Mouse (Mus musculus): Measurements from ENCODE around the gene Galk1.
A peak's percentile ranks its signal among the peaks of the same experiment; 100 is the strongest.

Galk1 gene

DNA sequence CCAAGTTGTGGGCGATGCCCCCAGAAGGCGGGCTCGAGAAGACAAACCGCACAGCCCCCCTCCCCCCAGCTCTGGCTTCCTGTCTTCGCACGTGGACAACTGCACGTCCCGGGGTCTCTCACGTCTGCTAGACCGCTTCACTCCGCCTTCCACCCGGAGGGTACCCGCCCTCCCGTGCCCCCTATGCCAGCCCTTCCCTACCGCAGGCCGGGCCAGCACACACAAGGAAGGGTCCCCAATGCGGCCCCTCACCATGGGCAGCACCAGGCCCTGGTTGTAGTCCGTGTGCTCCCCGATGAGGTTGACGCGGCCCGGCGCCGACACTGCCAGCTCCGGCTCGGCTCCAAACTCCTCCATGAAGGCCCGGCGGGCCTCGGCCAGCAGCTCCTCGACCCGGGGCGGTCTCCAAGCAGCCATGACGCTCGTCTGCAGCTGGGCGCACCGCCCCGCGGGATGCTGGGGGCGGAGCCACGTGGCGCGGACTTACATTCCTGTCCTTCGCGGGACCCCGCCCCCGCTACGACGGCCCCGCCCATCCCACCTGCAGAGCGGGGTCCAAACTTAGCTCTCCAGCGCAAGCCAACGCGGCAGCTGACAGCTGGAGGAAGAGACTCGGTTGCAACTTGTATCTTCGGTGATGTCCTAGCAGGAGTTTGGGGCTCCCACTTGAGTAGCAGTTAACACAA, at the start of gene Galk1:
Galk1 (minus strand) TSS at position 458 of the 686 bp plus-strand sequence.
- DNase-seq (ENCODE audit: low spot score): peak; percentile 86

- DNase-seq (ENCODE audit: low spot score): no peak
Observed at GRCm38 (mm10) chr11:116061641-116062415, 49.3 kb upstream of the Galk1 start.

DNA sequence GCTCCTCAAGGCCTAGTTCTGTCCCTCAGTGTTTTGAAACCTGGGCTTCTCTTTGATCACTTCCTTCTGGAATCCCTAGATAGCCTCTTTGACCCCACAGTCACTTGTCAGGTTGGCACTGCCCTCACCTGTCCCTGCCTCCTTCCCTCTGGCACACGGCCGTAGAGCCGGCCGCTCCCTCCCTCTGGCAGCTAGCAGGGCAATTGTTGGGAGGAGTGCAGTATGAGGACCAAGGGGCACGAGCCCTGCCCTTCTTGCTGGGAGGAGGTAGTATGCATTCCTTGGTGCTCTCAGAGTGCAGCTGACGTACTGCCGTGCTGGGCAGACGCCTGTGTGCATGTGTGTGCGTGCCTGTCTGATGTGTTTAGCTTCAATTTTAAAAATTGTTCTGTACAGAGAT, 48.1 kb upstream of the Galk1 start:
- no peak for DNase-seq (ENCODE audit: low spot score)

DNA sequence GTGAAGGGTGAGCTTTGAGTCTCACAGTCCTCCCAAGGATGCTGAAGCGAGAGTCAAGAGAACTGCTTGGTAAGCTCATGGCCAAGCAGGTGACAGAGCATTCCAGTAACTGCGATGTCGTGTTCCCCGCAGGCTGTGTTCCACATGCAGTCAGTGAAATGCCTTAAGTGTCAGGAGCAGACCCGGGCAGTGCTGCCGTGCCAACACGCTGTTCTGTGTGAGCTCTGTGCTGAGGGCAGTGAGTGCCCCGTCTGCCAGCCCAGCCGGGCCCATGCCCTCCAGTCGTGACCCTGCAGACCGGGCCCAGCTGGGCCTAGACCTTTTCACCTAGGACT, 47.1 kb upstream of the Galk1 start:
- DNase-seq (ENCODE audit: low spot score): no peak

DNA sequence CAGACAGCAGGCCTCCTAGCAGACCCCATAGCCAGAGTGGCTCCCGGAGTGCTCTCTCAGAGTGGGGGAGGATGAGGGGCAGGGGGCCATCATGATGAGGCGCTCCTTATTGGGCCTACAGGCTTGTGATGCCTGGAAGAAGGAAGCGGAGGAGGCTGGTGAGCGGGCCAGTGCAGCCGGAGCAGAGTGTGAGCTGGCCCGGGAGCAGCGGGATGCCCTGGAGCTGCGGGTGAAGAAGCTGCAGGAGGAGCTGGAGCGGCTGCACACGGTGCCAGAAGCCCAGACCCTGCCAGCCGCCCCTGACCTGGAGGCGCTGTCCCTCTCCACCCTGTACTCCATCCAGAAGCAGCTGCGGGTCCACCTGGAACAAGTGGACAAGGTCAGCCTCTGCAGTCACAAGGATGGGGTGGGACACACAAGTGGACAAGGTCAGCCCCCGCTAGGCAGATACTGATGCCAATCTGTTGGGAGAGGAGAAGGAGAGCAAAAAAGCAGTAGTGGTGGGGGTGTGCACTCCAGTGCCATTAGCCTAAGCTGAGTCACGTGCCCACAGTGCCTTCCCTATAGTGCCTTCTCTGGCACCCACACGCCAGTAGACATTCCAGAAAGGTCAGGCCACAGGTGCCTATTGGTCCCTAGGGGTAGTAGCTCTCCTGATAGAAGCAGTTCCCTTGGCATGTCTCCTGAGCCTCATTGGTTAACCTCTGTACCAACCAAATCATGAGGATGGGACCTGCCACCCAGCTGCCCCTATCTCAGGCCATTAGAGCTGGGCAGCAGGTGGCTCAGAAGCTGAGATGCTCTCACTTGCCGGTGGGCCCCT, 46.6 kb upstream of the Galk1 start:
- DNase-seq (ENCODE audit: low spot score): no peak

GRCm38 (mm10) chr11:116058022-116058614, 45.6 kb upstream of the Galk1 start:
- no peak for DNase-seq (ENCODE audit: low spot score)

DNA sequence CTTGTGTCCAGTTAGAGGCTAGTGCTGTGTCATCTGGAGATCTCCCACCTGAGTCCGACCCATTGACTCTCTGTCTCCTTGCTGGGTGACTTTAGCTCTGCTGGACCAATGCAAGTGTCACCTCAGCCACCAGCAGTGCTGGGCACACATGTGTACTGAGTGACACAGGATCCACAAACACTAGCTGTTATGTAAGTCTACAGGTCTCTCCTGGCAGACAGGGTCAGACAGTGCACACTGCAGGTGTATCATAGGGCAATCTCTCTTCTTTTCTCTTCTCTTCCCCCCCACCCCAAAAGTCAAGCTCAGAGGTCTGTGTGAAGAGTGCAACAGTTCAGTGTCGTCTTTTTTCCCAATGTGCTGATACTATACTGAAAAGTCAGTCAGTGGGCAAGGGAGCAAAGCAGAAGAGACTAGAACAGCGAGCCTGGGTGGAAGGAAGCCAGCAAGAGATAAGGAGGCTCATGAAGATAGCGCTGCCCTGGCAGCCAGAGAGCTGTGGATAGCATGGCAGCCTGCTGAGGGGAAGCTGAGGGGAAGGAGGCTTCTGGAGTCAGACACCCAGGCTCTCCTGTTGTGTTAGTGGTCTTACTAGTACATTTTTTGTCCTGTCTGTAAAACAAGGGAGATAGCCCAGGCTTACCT, 44.8 kb upstream of the Galk1 start:
- DNase-seq (ENCODE audit: low spot score): no peak

DNA sequence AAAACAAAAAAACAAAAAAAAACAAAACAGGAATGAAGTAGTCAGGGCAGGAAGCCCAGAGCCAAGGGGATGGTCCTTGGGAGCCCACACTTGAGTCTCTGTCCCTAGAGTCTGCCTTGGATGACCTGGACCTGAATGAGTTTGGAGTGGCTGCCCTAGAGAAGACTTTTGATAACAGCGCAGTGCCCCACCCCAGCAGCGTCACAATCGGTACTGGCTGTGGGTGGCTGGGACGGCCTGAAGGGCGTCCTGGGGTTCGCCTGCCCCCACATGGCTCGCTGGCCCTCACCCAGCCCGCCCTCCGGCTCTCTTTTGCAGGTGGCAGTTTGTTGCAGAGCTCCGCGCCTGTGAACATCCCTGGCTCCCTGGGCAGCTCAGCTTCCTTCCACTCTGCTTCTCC, 43.4 kb upstream of the Galk1 start:
- DNase-seq (ENCODE audit: low spot score): no peak

- DNase-seq (ENCODE audit: low spot score): no peak
Observed at GRCm38 (mm10) chr11:116053510-116054229, 41.2 kb upstream of the Galk1 start.

DNA sequence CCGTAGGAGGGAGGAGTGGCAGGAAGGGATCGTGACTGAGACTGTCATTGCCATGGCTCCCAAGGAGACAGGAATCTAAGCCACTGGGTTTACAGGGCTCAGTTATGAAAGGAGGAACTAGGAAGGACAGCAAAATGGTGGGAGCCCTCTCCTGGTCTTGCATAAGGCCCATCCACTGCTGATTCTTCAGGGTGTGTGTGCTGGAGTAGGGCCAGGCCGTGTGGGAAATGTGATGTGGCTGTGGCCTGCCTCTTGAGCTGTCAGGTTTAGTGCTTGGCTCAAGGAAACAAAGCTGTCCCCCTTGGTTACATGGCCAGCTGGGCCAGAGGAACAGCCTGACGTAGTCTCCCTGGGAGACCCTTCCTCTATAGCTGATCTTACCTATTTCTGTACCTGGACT, 37.7 kb upstream of the Galk1 start:
- no peak for DNase-seq (ENCODE audit: low spot score)

- DNase-seq (ENCODE audit: low spot score): no peak
Observed at GRCm38 (mm10) chr11:116049610-116050009, 37.1 kb upstream of the Galk1 start.

DNA sequence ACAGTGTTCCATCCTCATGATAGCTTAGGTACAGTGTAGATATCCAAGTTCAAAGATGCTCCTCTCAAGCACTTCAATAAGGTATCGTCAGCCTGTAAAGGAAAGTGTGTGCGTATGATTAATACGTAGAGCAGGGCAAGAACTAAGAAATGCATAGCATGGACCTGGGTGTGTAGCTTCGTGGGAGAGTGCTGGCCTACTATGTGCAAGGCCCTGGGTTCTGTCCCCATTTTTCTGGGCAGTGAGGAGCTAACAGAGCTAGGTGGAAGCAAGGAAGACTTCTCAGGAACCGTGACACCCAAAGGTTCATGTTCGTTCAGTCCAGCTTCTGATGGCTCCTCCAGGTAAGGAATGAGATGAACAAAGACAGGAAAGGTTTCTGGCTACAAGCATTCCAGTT, 32.7 kb upstream of the Galk1 start:
- DNase-seq (ENCODE audit: low spot score): no peak

DNA sequence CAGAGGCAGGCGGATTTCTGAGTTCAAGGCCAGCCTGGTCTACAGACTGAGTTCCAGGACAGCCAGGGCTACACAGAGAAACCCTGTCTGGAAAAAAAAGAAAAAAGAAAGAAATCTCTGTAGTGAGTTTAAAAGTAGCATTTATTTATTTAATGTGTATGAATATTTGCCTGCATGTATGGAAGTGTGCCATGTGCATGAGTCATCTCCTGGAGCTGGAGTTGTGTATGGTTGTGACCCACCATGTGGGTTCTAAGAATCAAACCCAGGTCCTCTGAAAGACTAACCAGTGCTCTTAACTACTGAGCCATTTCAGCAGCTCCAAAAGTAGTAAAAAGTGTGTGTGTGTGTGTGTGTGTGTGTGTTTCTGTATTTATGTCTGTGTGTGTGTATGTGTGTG, 30.8 kb upstream of the Galk1 start:
- no peak for DNase-seq (ENCODE audit: low spot score)

- DNase-seq (ENCODE audit: low spot score): no peak
Observed at GRCm38 (mm10) chr11:116042372-116043138, 30.0 kb upstream of the Galk1 start.

- DNase-seq (ENCODE audit: low spot score): no peak
Observed at GRCm38 (mm10) chr11:116041833-116042232, 29.3 kb upstream of the Galk1 start.

DNA sequence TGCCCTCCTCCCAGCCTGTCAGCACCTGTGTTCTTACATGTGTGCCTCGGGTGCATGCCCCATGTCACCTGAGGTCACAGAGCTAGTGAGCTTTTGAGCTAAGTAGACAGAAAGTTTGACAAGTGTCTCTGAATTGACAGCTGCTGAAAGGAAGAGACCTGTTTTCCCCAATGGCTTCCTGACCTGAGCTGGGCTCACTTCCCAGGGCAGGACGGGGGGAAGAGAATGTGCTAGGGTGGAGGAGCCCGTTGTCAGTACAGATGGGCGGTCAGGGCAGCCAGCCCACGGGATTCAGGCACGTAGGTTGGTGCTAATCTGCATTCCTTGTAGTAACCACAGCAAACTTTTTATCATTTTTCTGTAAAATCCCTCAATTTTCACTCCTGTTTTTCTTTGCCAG, 28.1 kb upstream of the Galk1 start:
- DNase-seq (ENCODE audit: low spot score): no peak

GRCm38 (mm10) chr11:116037826-116038225, 25.3 kb upstream of the Galk1 start:
- no peak for DNase-seq (ENCODE audit: low spot score)

- DNase-seq (ENCODE audit: low spot score): no peak
Observed at GRCm38 (mm10) chr11:116036671-116037070, 24.2 kb upstream of the Galk1 start.

DNA sequence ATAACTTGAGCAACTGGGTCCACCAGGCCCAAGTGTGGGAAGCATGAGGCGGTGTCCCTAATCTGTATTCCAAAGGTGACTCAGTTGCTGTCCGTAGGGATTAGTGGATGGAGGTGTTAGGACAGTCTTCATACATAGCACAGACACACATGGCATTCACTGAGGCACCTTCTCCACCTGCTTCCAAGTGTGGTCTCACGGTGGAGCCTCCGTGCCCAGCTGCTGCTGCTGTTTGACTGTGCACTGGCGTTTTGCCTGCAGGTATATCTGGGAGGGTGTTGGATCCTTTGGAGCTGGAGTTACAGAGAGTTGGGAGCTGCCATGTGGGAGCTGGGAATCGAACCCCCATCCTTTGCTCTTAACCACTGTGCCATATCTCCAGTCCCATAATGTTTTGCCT, 22.1 kb upstream of the Galk1 start:
- DNase-seq (ENCODE audit: low spot score): no peak
